Mouse (Mus musculus): ENCODE results near the gene Bmf.

Bmf gene

GRCm38 (mm10) chr2:118545242-118546103 lies 4.0 kb downstream of the Bmf start:
- peak; percentile 79 for DNase-seq (ENCODE audit: low spot score)

- peak; percentile 73 for DNase-seq (ENCODE audit: low spot score)
These were observed 5.3 kb downstream of the Bmf start for GRCm38 (mm10) chr2:118543893-118544799.

- no peak for DNase-seq (ENCODE audit: low spot score)
These were observed 6.4 kb downstream of the Bmf start for GRCm38 (mm10) chr2:118542971-118543573.

GRCm38 (mm10) chr2:118541716-118542115 lies 7.8 kb downstream of the Bmf start:
- no peak for DNase-seq (ENCODE audit: low spot score)

- no peak for DNase-seq (ENCODE audit: low spot score)
These were observed 8.8 kb downstream of the Bmf start for GRCm38 (mm10) chr2:118540691-118541117.

- DNase-seq (ENCODE audit: low spot score): no peak
These were observed 9.5 kb downstream of the Bmf start for GRCm38 (mm10) chr2:118539881-118540516.

- no peak for DNase-seq (ENCODE audit: low spot score)
These were observed 10.4 kb downstream of the Bmf start for GRCm38 (mm10) chr2:118539040-118539439.

- DNase-seq (ENCODE audit: low spot score): no peak
These were observed 12.3 kb downstream of the Bmf start for GRCm38 (mm10) chr2:118537226-118537625.

GRCm38 (mm10) chr2:118536553-118536952 lies 12.9 kb downstream of the Bmf start:
- peak; percentile 67 for DNase-seq (ENCODE audit: low spot score)

GRCm38 (mm10) chr2:118536111-118536510 lies 13.4 kb downstream of the Bmf start:
- no peak for DNase-seq (ENCODE audit: low spot score)

GRCm38 (mm10) chr2:118533969-118534368 lies 15.5 kb downstream of the Bmf start:
- DNase-seq (ENCODE audit: low spot score): no peak

- peak; percentile 76 for DNase-seq (ENCODE audit: low spot score)
These were observed 16.4 kb downstream of the Bmf start for GRCm38 (mm10) chr2:118532855-118533675.

GRCm38 (mm10) chr2:118532401-118532800 lies 17.1 kb downstream of the Bmf start:
- no peak for DNase-seq (ENCODE audit: low spot score)

- peak; percentile 30 for DNase-seq (ENCODE audit: low spot score)
These were observed 19.9 kb downstream of the Bmf start for GRCm38 (mm10) chr2:118529466-118530181.

GRCm38 (mm10) chr2:118526545-118526944 lies 22.9 kb downstream of the Bmf start:
- no peak for DNase-seq (ENCODE audit: low spot score)

GRCm38 (mm10) chr2:118524811-118525210 lies 24.7 kb downstream of the Bmf start:
- no peak for DNase-seq (ENCODE audit: low spot score)

GRCm38 (mm10) chr2:118523163-118523730 lies 26.2 kb downstream of the Bmf start:
- DNase-seq (ENCODE audit: low spot score): no peak

- no peak for DNase-seq (ENCODE audit: low spot score)
These were observed 27.2 kb downstream of the Bmf start for GRCm38 (mm10) chr2:118522265-118522664.

- peak; percentile 73 for DNase-seq (ENCODE audit: low spot score)
These were observed 29.2 kb downstream of the Bmf start for GRCm38 (mm10) chr2:118520042-118520933.
